Mouse (Mus musculus): ENCODE data around the gene Stx5a.

DNA sequence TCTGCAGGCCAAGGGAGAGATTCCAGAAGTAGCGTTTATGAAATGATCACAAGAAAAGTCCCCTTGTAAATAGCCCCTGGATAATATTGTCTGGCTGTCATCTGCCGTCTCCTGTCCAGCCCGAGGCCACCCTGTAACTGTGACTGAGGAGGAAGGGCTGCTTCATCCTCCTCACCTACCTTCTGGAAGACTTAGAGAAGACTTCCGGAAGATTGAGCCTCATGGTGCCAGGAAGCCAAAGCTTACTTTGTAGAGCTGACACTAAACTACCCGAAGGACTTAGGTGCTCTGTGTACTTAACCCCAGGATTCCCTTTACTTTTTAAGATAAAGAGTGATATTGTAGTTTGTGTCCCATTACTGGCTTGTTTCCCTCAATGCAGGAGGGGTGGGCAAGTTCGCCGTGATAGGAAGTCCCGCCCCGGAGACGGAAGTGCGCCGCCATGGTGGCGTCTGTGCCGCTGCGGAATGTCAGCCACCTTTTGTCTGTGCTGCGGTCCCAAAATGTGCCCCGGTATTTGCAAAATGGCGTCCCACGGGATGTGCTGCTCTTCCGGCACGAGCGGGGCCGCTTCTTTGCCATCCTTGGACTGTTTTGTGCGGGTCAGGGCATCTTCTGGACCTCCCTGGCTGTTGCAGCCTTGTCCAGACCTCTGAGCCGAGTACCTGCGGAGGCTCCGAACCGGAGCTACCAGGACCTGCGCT, 29.5 kb downstream of the Stx5a start, which contains the start of gene Tmem223:
- TF ChIP-seq CTCF (IDR thresholded peaks at IDR 0.05; ENCODE audit: control insufficient read depth, insufficient read depth, insufficient read length) (no peak), MAX (IDR thresholded peaks at IDR 0.05) (no peak), MYOD1 (IDR thresholded peaks at IDR 0.05; ENCODE audit: control insufficient read depth, insufficient read length, low read depth) (no peak), USF1 (IDR thresholded peaks at IDR 0.05; ENCODE audit: low read depth) (no peak), MYOG (IDR thresholded peaks at IDR 0.05; ENCODE audit: control insufficient read depth, extremely low read depth, insufficient read length) (no peak), CEBPB (IDR thresholded peaks at IDR 0.05; ENCODE audit: low read depth) (no peak)
